Mouse (Mus musculus) C2C12 (cell line): ENCODE results near the gene Pdlim5. TPM values are rescaled to one million over a fixed set of nuclear protein-coding genes. Genes with fewer than 3 reads are reported as not detected.

Experiments
- H3K27me3 ChIP-seq: one replicate; pipeline ENCODE4 v1.6.1; 2011; ENCODE audit not compliant: control insufficient read depth, insufficient read depth, insufficient read length
- H3K36me3 ChIP-seq: one replicate; pipeline ENCODE4 v1.6.1; 2011; ENCODE audit not compliant: control insufficient read depth, insufficient read depth
- H3K4me3 ChIP-seq: one replicate; pipeline ENCODE4 v1.5.1; 2011; ENCODE audit warnings: mild to moderate bottlenecking, control low read depth; ENCODE audit not compliant: poor library complexity, insufficient read depth, severe bottlenecking
- H3K79me2 ChIP-seq: one replicate; pipeline ENCODE4 v1.6.1; 2011; ENCODE audit not compliant: control insufficient read depth, insufficient read depth
- H3K79me3 ChIP-seq: one replicate; pipeline ENCODE4 v1.6.1; 2011; ENCODE audit warnings: low read depth, control low read depth
- H3ac ChIP-seq: one replicate; pipeline ENCODE3; 2011; ENCODE audit warnings: low read depth; ENCODE audit not compliant: control insufficient read depth, insufficient read length
- CEBPB ChIP-seq: IDR thresholded peaks from one replicate; pipeline ENCODE4 v1.6.1; 2011; ENCODE audit warnings: low read depth, mild to moderate bottlenecking, control low read depth, moderate library complexity
- CTCF ChIP-seq: IDR thresholded peaks from one replicate; pipeline ENCODE4 v1.5.1; 2011; ENCODE audit not compliant: control insufficient read depth, insufficient read depth, insufficient read length
- FOSL1 ChIP-seq: IDR thresholded peaks from one replicate; pipeline ENCODE4 v1.8.0; 2011; ENCODE audit warnings: mild to moderate bottlenecking, low read length; ENCODE audit not compliant: poor library complexity, insufficient read depth, severe bottlenecking
- MAX ChIP-seq: IDR thresholded peaks from one replicate; pipeline ENCODE4 v1.6.1; 2011; ENCODE audit warnings: mild to moderate bottlenecking, control low read depth
- MYOD1 ChIP-seq: IDR thresholded peaks from one replicate; pipeline ENCODE4 v1.6.1; 2011; ENCODE audit warnings: low read depth; ENCODE audit not compliant: control insufficient read depth, insufficient read length
- MYOG ChIP-seq: IDR thresholded peaks from one replicate; pipeline ENCODE4 v1.6.1; 2011; ENCODE audit not compliant: control insufficient read depth, insufficient read length; ENCODE audit errors: extremely low read depth
- USF1 ChIP-seq: IDR thresholded peaks from one replicate; pipeline ENCODE4 v1.6.1; 2011; ENCODE audit warnings: low read depth, mild to moderate bottlenecking, control low read depth, moderate library complexity
- long read RNA-seq, 2 experiments: library from polyadenylated mRNA; unstranded; transcript quantifications; one replicate each; pipeline ENCODE4 v2.0.0; 2019 to 2020
- polyA plus RNA-seq: library from polyadenylated mRNA; unstranded; fragments of >200 nt; fragmentation: generic; extraction: Trizol; gene quantifications from one replicate; pipeline ENCODE4 v1.2.1, GENCODE M21; 2012; ENCODE audit warnings: missing spikeins

Pdlim5 gene
- polyA plus RNA-seq: 40.0 TPM
- long read RNA-seq, experiment 1, full-length matches to known transcripts: 13 of 30 reads
- long read RNA-seq, experiment 1, partial matches to known transcripts: 7 of 30 reads
- long read RNA-seq, experiment 1, other reads (novel, unspliced or antisense): 10 of 30 reads
- long read RNA-seq, experiment 2, full-length matches to known transcripts: 95 of 131 reads
- long read RNA-seq, experiment 2, partial matches to known transcripts: 16 of 131 reads
- long read RNA-seq, experiment 2, other reads (novel, unspliced or antisense): 20 of 131 reads

- Histone ChIP-seq H3K79me2 (peaks cover 48% of the 10 kb centered on the region), H3K79me3 (peaks cover 41% of the 10 kb centered on the region), H3ac (peak within 1 kb of the TSS; percentile 80), H3K27me3 (no peaks in the 10 kb centered on the region), H3K4me3 (peak within 1 kb of the TSS; percentile 82), H3K36me3 (peaks cover 18% of the 10 kb centered on the region)
- TF ChIP-seq FOSL1 (no peak), MAX (peak; percentile 5)
These were observed at the start of gene Pdlim5 for GRCm38 (mm10) chr3:142395520-142396193. TSS of gene Pdlim5 (minus strand) at chr3:142395696.

- Histone ChIP-seq H3K27me3 (no peaks in the 10 kb centered on the region), H3K79me2 (no peaks in the 10 kb centered on the region), H3K36me3 (no peaks in the 10 kb centered on the region), H3ac (no peak overlapping the region), H3K4me3 (no peak overlapping the region), H3K79me3 (no peaks in the 10 kb centered on the region)
- TF ChIP-seq FOSL1: no peak
- TF ChIP-seq CEBPB: no peak
- TF ChIP-seq MYOG: no peak
- TF ChIP-seq MYOD1: no peak
- no peak for TF ChIP-seq MAX
- no peak for TF ChIP-seq USF1
- no peak for TF ChIP-seq CTCF
These were observed 48.2 kb upstream of the Pdlim5 start for GRCm38 (mm10) chr3:142443710-142444043.

- no peak overlapping the region for H3K4me3 ChIP-seq
- no peaks in the 10 kb centered on the region for H3K36me3 ChIP-seq
- H3K79me2 ChIP-seq: no peaks in the 10 kb centered on the region
- no peaks in the 10 kb centered on the region for H3K27me3 ChIP-seq
- H3K79me3 ChIP-seq: no peaks in the 10 kb centered on the region
- TF ChIP-seq CTCF (peak; percentile 33), MYOD1 (no peak)
- H3ac ChIP-seq: peak overlapping the region; percentile 6
These were observed 47.7 kb upstream of the Pdlim5 start for GRCm38 (mm10) chr3:142443006-142443709.

- Histone ChIP-seq H3K4me3 (no peak overlapping the region), H3K27me3 (no peaks in the 10 kb centered on the region), H3K79me3 (no peaks in the 10 kb centered on the region), H3K79me2 (no peaks in the 10 kb centered on the region), H3K36me3 (no peaks in the 10 kb centered on the region), H3ac (no peak overlapping the region)
- no peak for TF ChIP-seq MYOD1
- TF ChIP-seq USF1: no peak
- TF ChIP-seq FOSL1: no peak
- TF ChIP-seq CTCF: no peak
- no peak for TF ChIP-seq CEBPB
- no peak for TF ChIP-seq MAX
- TF ChIP-seq MYOG: no peak
These were observed 46.7 kb upstream of the Pdlim5 start for GRCm38 (mm10) chr3:142442161-142442560.

- Histone ChIP-seq H3K79me3 (no peaks in the 10 kb centered on the region), H3ac (no peak overlapping the region)
- TF ChIP-seq USF1: no peak
- no peak for TF ChIP-seq CTCF
- no peak for TF ChIP-seq CEBPB
- TF ChIP-seq MYOG: no peak
- no peak for TF ChIP-seq MAX
- no peak for TF ChIP-seq FOSL1
- TF ChIP-seq MYOD1: no peak
These were observed 45.6 kb upstream of the Pdlim5 start for GRCm38 (mm10) chr3:142441142-142441541.

GRCm38 (mm10) chr3:142440191-142440590 lies 44.7 kb upstream of the Pdlim5 start:
- no peak overlapping the region for H3K4me3 ChIP-seq
- TF ChIP-seq CTCF: no peak
- TF ChIP-seq MYOG: no peak
- TF ChIP-seq FOSL1: no peak
- no peak for TF ChIP-seq CEBPB
- TF ChIP-seq MAX: no peak
- no peak for TF ChIP-seq MYOD1
- no peak for TF ChIP-seq USF1
- H3ac ChIP-seq: no peak overlapping the region
- no peaks in the 10 kb centered on the region for H3K36me3 ChIP-seq
- H3K79me3 ChIP-seq: no peaks in the 10 kb centered on the region
- no peaks in the 10 kb centered on the region for H3K79me2 ChIP-seq
- H3K27me3 ChIP-seq: no peaks in the 10 kb centered on the region

More at GRCm38 (mm10) chr3:142441142-142441541, 45.6 kb upstream of the Pdlim5 start:
- Histone ChIP-seq H3K79me2 (no peaks in the 10 kb centered on the region), H3K27me3 (no peaks in the 10 kb centered on the region), H3K36me3 (no peaks in the 10 kb centered on the region), H3K4me3 (no peak overlapping the region)
